Mouse (Mus musculus) E14TG2a.4 (cell line): Measurements from ENCODE around the gene Psmc5.

Experiments used
- H3K27me3 ChIP-seq: 2 replicates; pipeline ENCODE4 v1.6.1; 2014; ENCODE audit warnings: low read length, control low read depth; ENCODE audit not compliant: insufficient read depth
- H3K36me3 ChIP-seq: 2 replicates; pipeline ENCODE4 v1.6.1; 2014; ENCODE audit warnings: low read length, control low read depth; ENCODE audit not compliant: insufficient read depth
- H3K4me1 ChIP-seq: replicated peaks from 2 replicates; pipeline ENCODE4 v1.6.1; 2014; ENCODE audit warnings: low read depth, low read length, control low read depth
- H3K4me3 ChIP-seq: replicated peaks from 2 replicates; pipeline ENCODE4 v1.5.1; 2014; ENCODE audit warnings: mild to moderate bottlenecking, low read length
- H3K9me3 ChIP-seq: 2 replicates; pipeline ENCODE4 v1.6.1; 2014; ENCODE audit warnings: low read length, control low read depth
- CTCF ChIP-seq: conservative IDR thresholded peaks from 2 replicates; pipeline ENCODE4 v1.5.1; 2014; ENCODE audit warnings: low read length
- NANOG ChIP-seq: IDR thresholded peaks from 2 replicates; pipeline ENCODE4 v1.6.1; 2014; ENCODE audit warnings: borderline replicate concordance, low read length, mixed read lengths
- POU5F1 ChIP-seq: IDR thresholded peaks from 2 replicates; pipeline ENCODE4 v1.6.1; 2014; ENCODE audit warnings: low read length, borderline replicate concordance

Psmc5 gene

DNA sequence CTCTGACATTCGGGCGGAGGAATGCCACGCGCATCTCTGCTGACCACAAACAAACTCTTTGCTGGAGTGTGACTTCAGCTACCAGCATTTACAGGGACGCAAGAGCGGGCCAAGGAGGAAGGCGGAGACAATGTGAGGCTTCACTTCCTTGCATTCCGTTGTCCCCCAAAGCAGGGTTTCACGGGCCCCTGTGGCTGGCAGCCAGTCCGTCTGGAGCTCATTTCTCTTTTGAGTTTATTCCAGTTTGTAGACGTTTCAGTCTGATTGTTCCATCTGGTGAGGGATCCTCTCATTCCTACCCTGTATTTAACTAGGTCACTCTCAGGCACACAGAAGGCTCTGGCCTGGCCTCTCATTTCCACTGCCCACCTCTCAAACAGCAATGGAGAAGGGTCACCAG is 31.0 kb downstream of the Psmc5 start:
- peaks cover 9% of the 10 kb centered on the region for H3K4me1 ChIP-seq
- no peak for TF ChIP-seq CTCF
- no peak for TF ChIP-seq POU5F1
- TF ChIP-seq NANOG = no peak
- no peaks in the 10 kb centered on the region; the same call in 1 of the 2 replicates for H3K36me3 ChIP-seq
- peaks cover 53% of the 10 kb centered on the region for H3K27me3 ChIP-seq
- peak overlapping the region; percentile 26; the same call in 1 of the 2 replicates for H3K4me3 ChIP-seq
- peaks cover 28% of the 10 kb centered on the region for H3K9me3 ChIP-seq

DNA sequence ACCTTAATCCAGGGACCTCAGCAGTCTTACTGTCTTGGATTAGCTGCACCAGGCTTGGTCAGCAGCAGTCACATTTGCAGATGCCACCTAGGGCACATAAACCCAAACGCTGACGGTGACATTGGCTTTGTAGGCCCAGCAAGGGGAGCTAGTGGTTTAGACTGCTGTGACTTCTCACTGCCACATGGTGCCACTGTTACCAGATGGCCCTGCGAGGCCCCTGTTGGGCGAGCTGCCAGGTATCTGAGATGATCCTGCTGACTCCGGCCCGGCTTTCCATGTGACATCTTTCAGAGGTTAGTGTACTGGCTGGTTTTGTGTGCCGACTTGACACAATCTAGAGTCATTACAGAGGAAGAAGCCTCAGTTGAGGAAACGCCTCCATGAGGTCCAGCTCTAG is 33.4 kb downstream of the Psmc5 start:
- no peak overlapping the region for H3K4me3 ChIP-seq
- peaks cover 9% of the 10 kb centered on the region for H3K4me1 ChIP-seq
- H3K36me3 ChIP-seq = no peaks in the 10 kb centered on the region; the same call in 1 of the 2 replicates
- TF ChIP-seq NANOG (no peak), POU5F1 (no peak), CTCF (no peak)
- peaks cover 34% of the 10 kb centered on the region for H3K9me3 ChIP-seq
- H3K27me3 ChIP-seq = peaks cover 34% of the 10 kb centered on the region

DNA sequence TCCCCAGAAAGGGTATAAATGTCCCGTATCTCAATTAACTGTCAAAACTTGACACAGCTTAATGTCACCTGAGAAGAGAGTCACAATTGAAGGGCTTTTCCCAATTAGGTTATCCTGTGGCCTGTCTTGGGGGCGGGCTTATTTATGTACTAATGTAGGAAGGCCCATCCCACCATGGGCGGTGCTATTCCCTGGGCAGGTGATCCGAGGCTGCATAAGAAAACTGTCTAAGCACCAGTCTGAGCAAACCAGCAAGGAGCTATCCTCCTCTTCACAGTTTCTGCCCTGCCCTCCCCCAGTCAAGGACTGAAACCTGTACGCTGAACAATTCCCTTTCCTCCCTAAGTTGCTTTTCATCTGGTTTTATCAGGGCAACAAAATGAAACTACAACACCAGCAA is 34.4 kb downstream of the Psmc5 start:
- TF ChIP-seq POU5F1 = no peak
- Histone ChIP-seq H3K9me3 (peaks cover 34% of the 10 kb centered on the region), H3K36me3 (no peaks in the 10 kb centered on the region; the same call in 1 of the 2 replicates), H3K4me3 (no peak overlapping the region), H3K27me3 (peaks cover 24% of the 10 kb centered on the region), H3K4me1 (peaks cover 9% of the 10 kb centered on the region)

DNA sequence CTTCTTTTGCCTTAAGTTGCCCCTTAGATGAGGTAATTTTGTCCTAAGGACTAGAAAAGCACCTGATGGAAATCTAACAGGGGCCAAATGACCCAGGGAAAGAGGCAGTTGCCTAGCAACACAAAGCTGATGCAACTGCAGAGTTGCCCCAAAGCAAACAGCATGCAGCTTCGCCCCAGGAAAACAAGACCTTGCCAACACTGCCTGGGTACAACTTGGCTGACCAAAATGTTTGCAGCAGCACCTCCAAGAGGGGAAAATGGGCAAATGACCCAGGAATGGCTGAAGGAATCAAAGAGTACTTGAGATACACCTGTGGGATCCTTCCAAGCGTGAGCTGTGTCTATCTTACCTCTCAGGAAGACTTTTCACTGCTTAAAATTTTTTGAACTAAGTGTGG is 35.9 kb downstream of the Psmc5 start:
- Histone ChIP-seq H3K36me3 (no peaks in the 10 kb centered on the region; the same call in 1 of the 2 replicates), H3K4me1 (peaks cover 4% of the 10 kb centered on the region), H3K4me3 (no peak overlapping the region), H3K27me3 (peaks cover 11% of the 10 kb centered on the region), H3K9me3 (peaks cover 34% of the 10 kb centered on the region)
- no peak for TF ChIP-seq POU5F1
- TF ChIP-seq NANOG = no peak
- no peak for TF ChIP-seq CTCF

DNA sequence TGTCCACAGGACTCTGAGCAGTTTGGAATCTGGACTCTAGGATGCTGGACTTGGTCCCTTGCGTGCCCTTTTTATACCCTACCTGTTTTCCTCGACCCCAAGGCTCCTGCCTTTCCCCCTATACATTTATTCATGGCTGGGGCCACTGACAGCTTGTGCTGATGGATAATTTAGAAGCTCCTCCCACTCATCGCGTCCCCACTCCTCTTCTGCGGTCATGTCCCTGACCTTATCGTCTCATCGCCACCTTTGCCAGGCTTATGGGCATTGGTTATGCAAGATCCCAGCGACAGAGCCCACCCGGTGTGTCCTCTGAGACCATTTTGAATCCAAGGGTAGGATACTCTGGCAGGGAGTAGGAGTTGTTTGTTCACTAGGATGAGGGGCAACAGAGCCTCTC is 45.8 kb downstream of the Psmc5 start, which contains the start of gene Gh:
Gene Gh (minus strand): TSS at position 101 of the 400 bp plus-strand sequence.
- H3K9me3 ChIP-seq = peaks cover 36% of the 10 kb centered on the region
- no peak within 1 kb of the TSS for H3K4me3 ChIP-seq
- H3K36me3 ChIP-seq = no peaks in the 10 kb centered on the region
- H3K4me1 ChIP-seq = no peaks in the 10 kb centered on the region
- H3K27me3 ChIP-seq = 0 out of 2 replicates have a peak, but pooled peaks cover 3% of the 10 kb centered on the region
- TF ChIP-seq CTCF (no peak), NANOG (no peak), POU5F1 (no peak)

DNA sequence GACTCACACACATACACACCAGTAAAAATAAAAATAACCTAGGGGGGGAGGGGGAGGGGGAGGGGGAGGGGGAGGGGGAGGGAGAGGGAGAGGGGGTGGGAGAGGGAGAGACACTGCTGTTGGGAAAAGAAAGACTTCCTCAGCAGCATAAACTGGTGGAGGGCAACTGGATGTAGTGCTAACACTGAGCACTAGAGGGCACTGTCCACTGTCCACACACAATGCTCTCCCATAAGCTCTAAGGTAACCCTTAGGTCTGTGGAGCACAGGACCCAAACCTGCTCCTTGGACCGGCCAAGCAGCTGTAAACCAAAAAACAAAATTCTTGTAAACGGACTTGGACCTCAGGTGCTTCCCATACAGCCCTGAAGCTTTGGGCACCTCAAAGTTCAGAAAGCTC is 46.7 kb downstream of the Psmc5 start:
- H3K27me3 ChIP-seq = 0 out of 2 replicates have a peak, but pooled peaks cover 3% of the 10 kb centered on the region
- no peaks in the 10 kb centered on the region for H3K36me3 ChIP-seq
- H3K4me1 ChIP-seq = no peaks in the 10 kb centered on the region
- TF ChIP-seq NANOG = no peak
- TF ChIP-seq POU5F1 = no peak
- TF ChIP-seq CTCF = peak; percentile 66
- H3K4me3 ChIP-seq = no peak overlapping the region
- H3K9me3 ChIP-seq = peaks cover 33% of the 10 kb centered on the region

DNA sequence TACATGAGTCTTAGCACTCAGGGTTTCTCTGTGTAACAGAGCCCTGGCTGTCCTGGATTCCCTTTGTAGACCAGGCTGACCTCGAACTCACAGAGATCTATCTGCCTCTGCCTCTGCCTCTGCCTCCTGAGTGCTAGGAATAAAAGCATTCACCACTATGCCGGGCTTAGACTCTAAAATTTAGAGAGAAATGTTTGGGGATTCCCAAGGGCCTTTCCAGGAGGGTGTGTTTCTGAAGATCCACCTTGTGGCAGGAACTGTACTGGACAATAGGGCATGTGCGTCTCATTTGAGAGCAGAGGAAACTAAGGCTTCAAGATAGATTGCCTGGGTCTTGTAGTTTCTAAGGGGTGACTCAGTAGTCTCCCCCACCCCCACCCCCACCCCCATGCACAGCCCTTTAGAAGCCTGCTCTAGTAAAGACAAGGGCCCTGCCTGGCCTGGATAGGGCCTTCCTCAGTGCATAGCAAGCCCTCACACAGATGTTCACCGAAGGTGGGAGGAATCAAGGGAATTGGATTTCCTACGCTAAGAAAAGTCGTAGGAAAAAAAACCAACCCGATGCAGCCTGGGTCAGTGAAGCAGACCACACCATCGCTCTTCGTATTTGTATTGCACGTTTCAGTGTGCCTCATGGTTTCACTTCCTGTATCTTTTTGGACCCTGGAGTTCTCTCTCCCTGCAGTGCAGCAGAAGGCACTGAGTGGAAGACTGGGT is 49.6 kb downstream of the Psmc5 start:
- Histone ChIP-seq H3K9me3 (peaks cover 4% of the 10 kb centered on the region; the same call in 1 of the 2 replicates), H3K4me1 (peaks cover 17% of the 10 kb centered on the region), H3K4me3 (no peak overlapping the region), H3K36me3 (no peaks in the 10 kb centered on the region), H3K27me3 (no peaks in the 10 kb centered on the region)
- TF ChIP-seq NANOG (no peak), POU5F1 (no peak)

DNA sequence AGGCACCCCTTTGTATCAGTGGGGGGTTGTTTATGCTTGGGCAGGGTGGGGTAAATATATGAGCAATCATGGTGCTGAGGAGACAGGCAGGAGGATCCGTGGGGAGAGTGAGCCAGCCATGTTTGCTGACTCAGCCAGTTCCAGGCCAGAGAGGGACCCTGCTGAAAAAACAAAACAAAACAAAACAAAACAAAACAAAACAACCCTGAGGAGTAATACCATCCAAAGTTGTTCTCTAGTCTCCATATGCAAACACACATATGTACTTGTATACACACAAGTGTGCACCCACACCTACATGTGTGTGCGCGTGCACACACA is 50.1 kb downstream of the Psmc5 start:
- H3K27me3 ChIP-seq = no peaks in the 10 kb centered on the region
- H3K36me3 ChIP-seq = no peaks in the 10 kb centered on the region
- peaks cover 18% of the 10 kb centered on the region for H3K4me1 ChIP-seq
- H3K9me3 ChIP-seq = no peaks in the 10 kb centered on the region
- H3K4me3 ChIP-seq = no peak overlapping the region
- TF ChIP-seq CTCF = no peak
- no peak for TF ChIP-seq NANOG
- TF ChIP-seq POU5F1 = no peak

DNA sequence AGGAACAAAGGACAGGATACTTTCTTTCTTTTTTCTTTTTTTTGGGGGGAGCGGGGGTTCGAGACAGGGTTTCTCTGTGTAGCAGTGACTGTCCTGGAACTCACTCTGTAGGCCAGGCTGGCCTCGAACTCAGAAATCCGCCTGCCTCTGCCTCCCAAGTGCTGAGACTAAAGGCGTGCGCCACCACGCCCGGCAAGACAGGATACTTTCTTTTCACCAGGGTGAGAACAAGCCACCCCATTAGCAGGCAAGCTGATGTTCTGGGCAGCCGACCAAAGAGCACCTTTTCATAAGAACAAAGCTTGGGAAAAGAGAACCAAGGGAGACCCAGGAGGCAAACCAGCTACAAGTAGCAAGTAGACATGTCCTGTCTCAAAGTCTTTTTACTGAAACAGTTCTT is 50.8 kb downstream of the Psmc5 start:
- Histone ChIP-seq H3K4me3 (no peak overlapping the region), H3K4me1 (peaks cover 18% of the 10 kb centered on the region), H3K36me3 (no peaks in the 10 kb centered on the region), H3K27me3 (no peaks in the 10 kb centered on the region), H3K9me3 (no peaks in the 10 kb centered on the region)
- no peak for TF ChIP-seq CTCF
- no peak for TF ChIP-seq NANOG
- no peak for TF ChIP-seq POU5F1
